Mouse (Mus musculus) cerebellum, postnatal 36 days (tissue): ENCODE data around the gene Cpsf6.

Source experiments
- DNase-seq, 2 experiments: peaks; one replicate each; pipeline ENCODE4 v3.0.0; 2021 to 2022; ENCODE audit warnings: mixed read lengths in 2 of 2

The Cpsf6 gene

GRCm38 (mm10) chr10:117384386-117385085 is 4.7 kb upstream of the Cpsf6 start:
- no peak for DNase-seq

GRCm38 (mm10) chr10:117383941-117384340 is 4.1 kb upstream of the Cpsf6 start:
- no peak for DNase-seq

GRCm38 (mm10) chr10:117382996-117383550 is 3.3 kb upstream of the Cpsf6 start:
- no peak for DNase-seq

GRCm38 (mm10) chr10:117382146-117382545 is 2.3 kb upstream of the Cpsf6 start:
- no peak for DNase-seq

- DNase-seq = no peak
Measured at GRCm38 (mm10) chr10:117380721-117381570, 1.1 kb upstream of the Cpsf6 start.

GRCm38 (mm10) chr10:117379441-117379840 is 374 bp downstream of the Cpsf6 start:
- no peak for DNase-seq

GRCm38 (mm10) chr10:117378642-117379041 is 1.2 kb downstream of the Cpsf6 start:
- no peak for DNase-seq

- no peak for DNase-seq
Measured at GRCm38 (mm10) chr10:117378291-117378555, 1.6 kb downstream of the Cpsf6 start.

GRCm38 (mm10) chr10:117377431-117378290 is 2.2 kb downstream of the Cpsf6 start:
- peak in 1 of 2 experiments; percentile 13 for DNase-seq

- DNase-seq = peak; percentile 95 to 98
Measured at GRCm38 (mm10) chr10:117376580-117377189, 3.1 kb downstream of the Cpsf6 start.

GRCm38 (mm10) chr10:117375841-117376579 is 3.8 kb downstream of the Cpsf6 start:
- peak; percentile 47 to 56 for DNase-seq

- DNase-seq = no peak
Measured at GRCm38 (mm10) chr10:117375163-117375562, 4.7 kb downstream of the Cpsf6 start.

- DNase-seq = peak; percentile 49 to 60
Measured at GRCm38 (mm10) chr10:117363106-117363505, 16.7 kb downstream of the Cpsf6 start.

GRCm38 (mm10) chr10:117358891-117359290 is 20.9 kb downstream of the Cpsf6 start:
- DNase-seq = no peak

- no peak for DNase-seq
Measured at GRCm38 (mm10) chr10:117343000-117343399, 36.8 kb downstream of the Cpsf6 start.

- DNase-seq = no peak
Measured at GRCm38 (mm10) chr10:117342406-117342805, 37.4 kb downstream of the Cpsf6 start.

GRCm38 (mm10) chr10:117341029-117341428 is 38.8 kb downstream of the Cpsf6 start:
- no peak for DNase-seq

- no peak for DNase-seq
Measured at GRCm38 (mm10) chr10:117339241-117339640, 40.6 kb downstream of the Cpsf6 start.

- DNase-seq = no peak
Measured at GRCm38 (mm10) chr10:117337946-117338345, 41.9 kb downstream of the Cpsf6 start.

GRCm38 (mm10) chr10:117335649-117336048 is 44.2 kb downstream of the Cpsf6 start:
- no peak for DNase-seq

GRCm38 (mm10) chr10:117330521-117330920 is 49.3 kb downstream of the Cpsf6 start:
- no peak for DNase-seq

GRCm38 (mm10) chr10:117323782-117324181 is 56.0 kb downstream of the Cpsf6 start:
- DNase-seq = no peak
